Mouse (Mus musculus) c-Kit-positive CD71-negative TER-119-negative erythroid progenitor cells, embryonic 14.5 days (primary cell): ENCODE measurements at regions not wholly inside any gene's neighbourhood (a gene's known extent, or its start where the extent isn't known, plus 50 kb on each side); places are given as distances from the start of the nearest gene placed in this dataset.
A peak's percentile ranks its signal among the peaks of the same experiment; 100 is the strongest.

Experiments
- DNase-seq: peaks from one replicate; pipeline ENCODE4 v3.0.0-alpha.2; 2013; ENCODE audit warnings: low read depth

GRCm38 (mm10) chr14:66479181-66479580 lies 470.2 kb upstream of the Gulo start:
- DNase-seq, result no peak

GRCm38 (mm10) chr14:66478562-66478961 lies 469.6 kb upstream of the Gulo start:
- DNase-seq, result no peak

GRCm38 (mm10) chr14:66475026-66475425 lies 466.0 kb upstream of the Gulo start:
- peak; percentile 20 for DNase-seq

- no peak for DNase-seq
Measured at GRCm38 (mm10) chr14:66473251-66473550, 464.2 kb upstream of the Gulo start.

- no peak for DNase-seq
Measured at GRCm38 (mm10) chr14:66472537-66473250, 463.7 kb upstream of the Gulo start.

- DNase-seq, result no peak
Measured at GRCm38 (mm10) chr14:66462081-66462480, 453.1 kb upstream of the Gulo start.

GRCm38 (mm10) chr14:66460795-66461194 lies 451.8 kb upstream of the Gulo start:
- DNase-seq, result no peak

GRCm38 (mm10) chr14:66458696-66459095 lies 449.7 kb upstream of the Gulo start:
- no peak for DNase-seq

GRCm38 (mm10) chr14:66457300-66457699 lies 448.3 kb upstream of the Gulo start:
- DNase-seq, result no peak

GRCm38 (mm10) chr14:66452828-66453227 lies 443.8 kb upstream of the Gulo start:
- no peak for DNase-seq

- DNase-seq, result no peak
Measured at GRCm38 (mm10) chr14:66450351-66450750, 441.3 kb upstream of the Gulo start.

- DNase-seq, result no peak
Measured at GRCm38 (mm10) chr14:66442576-66442975, 433.6 kb upstream of the Gulo start.

- no peak for DNase-seq
Measured at GRCm38 (mm10) chr14:66441825-66442224, 432.8 kb upstream of the Gulo start.

GRCm38 (mm10) chr14:66438572-66438971 lies 429.6 kb upstream of the Gulo start:
- DNase-seq, result no peak

GRCm38 (mm10) chr14:66438001-66438400 lies 429.0 kb upstream of the Gulo start:
- DNase-seq, result no peak

- DNase-seq, result no peak
Measured at GRCm38 (mm10) chr14:66431630-66432029, 422.6 kb upstream of the Gulo start.

GRCm38 (mm10) chr14:66424141-66424540 lies 415.1 kb upstream of the Gulo start:
- no peak for DNase-seq
